Mouse (Mus musculus) intestine, postnatal 0 days (tissue): Measurements from ENCODE around the gene Erap1. TPM values are rescaled to one million over a fixed set of nuclear protein-coding genes. Genes with fewer than 3 reads are reported as not detected.
"Not testable (repeated sequence)": the region's sequence is repeated elsewhere in the genome, so short reads cannot be mapped to it uniquely, and the experiment has no call there.

ENCODE experiments used
- ATAC-seq: fragments of 200-750 bp; cut with Nextera tagmentation; 2 replicates; pipeline ENCODE4 v1.8.0; 2017; ENCODE audit warnings: mild to moderate bottlenecking, moderate TSS enrichment, moderate library complexity
- H3K27ac ChIP-seq: fragments of 300-500 bp; sonication (generic); 2 replicates; pipeline ENCODE4 v1.5.1; 2014; ENCODE audit warnings: mild to moderate bottlenecking, low read depth, low read length, moderate library complexity
- H3K27me3 ChIP-seq: fragments of 300-500 bp; sonication (generic); replicated peaks from 2 replicates; pipeline ENCODE4 v1.6.1; 2014; ENCODE audit warnings: low read length, mixed read lengths; ENCODE audit not compliant: control insufficient read depth, insufficient read depth
- H3K36me3 ChIP-seq: fragments of 300-500 bp; sonication (generic); 2 replicates; pipeline ENCODE4 v1.6.1; 2014; ENCODE audit warnings: mild to moderate bottlenecking, moderate library complexity; ENCODE audit not compliant: control insufficient read depth, insufficient read depth
- H3K4me1 ChIP-seq: fragments of 300-500 bp; sonication (generic); replicated peaks from 2 replicates; pipeline ENCODE4 v1.6.1; 2014; ENCODE audit warnings: antibody characterized with exemption, low read length, mixed read lengths; ENCODE audit not compliant: control insufficient read depth, insufficient read depth
- H3K4me2 ChIP-seq: fragments of 300-500 bp; sonication (generic); replicated peaks from 2 replicates; pipeline ENCODE4 v1.6.1; 2014; ENCODE audit warnings: low read depth, mild to moderate bottlenecking, moderate library complexity
- H3K4me3 ChIP-seq: fragments of 300-500 bp; sonication (generic); 2 replicates; pipeline ENCODE4 v1.5.1; 2014; ENCODE audit warnings: low read depth, low read length
- H3K9ac ChIP-seq: fragments of 300-500 bp; sonication (generic); 2 replicates; pipeline ENCODE4 v1.6.1; 2014; ENCODE audit warnings: mild to moderate bottlenecking, low read depth, low read length
- H3K9me3 ChIP-seq: fragments of 300-500 bp; sonication (generic); 2 replicates; pipeline ENCODE4 v1.6.1; 2016; ENCODE audit warnings: mixed run types; ENCODE audit not compliant: control insufficient read depth
- CTCF ChIP-seq: sonication (generic); IDR thresholded peaks from 2 replicates; pipeline ENCODE4 v1.5.1; 2016; ENCODE audit warnings: low read depth, mild to moderate bottlenecking, control low read depth, antibody characterized with exemption, moderate library complexity
- WGBS: fragments of 180-500 bp; shearing (Covaris S2); extraction: QIAGEN DNeasy Blood & Tissue Kit; methylation state at CpG from one replicate; pipeline ENCODE4 v1.1.7; 2014; 5-methylcytosine and 5-hydroxymethylcytosine counted together
- polyA plus RNA-seq: library from polyadenylated mRNA; unstranded; fragments of >200 nt; fragmentation: Nextera tagmentation; extraction: Ambion mirVana; gene quantifications from 2 replicates; pipeline ENCODE4 v1.2.1, GENCODE M21; 2015

Erap1 gene
- polyA plus RNA-seq, 1 experiment from 2014 or later, result 48.9 TPM

DNA sequence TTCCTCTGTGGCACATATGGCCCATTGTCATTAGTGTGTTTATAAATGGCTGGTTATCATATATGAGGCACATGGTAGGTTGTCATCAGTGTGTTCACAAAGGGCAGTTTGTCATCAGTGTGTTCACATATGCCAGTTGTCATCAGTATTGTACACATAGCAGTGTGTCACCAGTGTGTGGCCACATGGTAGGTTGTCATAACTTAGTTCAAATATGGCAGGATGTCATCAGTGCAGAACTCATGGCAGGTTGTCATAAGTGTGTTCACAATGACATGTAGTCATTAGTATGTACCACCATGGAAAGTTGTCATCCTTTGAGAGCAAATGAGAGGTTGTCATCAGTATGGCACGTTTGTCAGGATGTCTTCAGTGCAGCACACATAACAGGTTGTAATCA lies 7.0 kb upstream of the Erap1 start:
- no peak overlapping the region for H3K4me3 ChIP-seq
- TF ChIP-seq CTCF, result no peak
- H3K9ac ChIP-seq, result no peak overlapping the region
- WGBS, result 70% methylated on average over 1 of the region's 1 CpGs
- ATAC-seq, result no peak
- no peaks in the 10 kb centered on the region for H3K27me3 ChIP-seq
- no peaks in the 10 kb centered on the region for H3K36me3 ChIP-seq
- H3K4me1 ChIP-seq, result no peaks in the 10 kb centered on the region
- H3K4me2 ChIP-seq, result no peak overlapping the region
- no peak overlapping the region for H3K27ac ChIP-seq
- H3K9me3 ChIP-seq, result no peaks in the 10 kb centered on the region

DNA sequence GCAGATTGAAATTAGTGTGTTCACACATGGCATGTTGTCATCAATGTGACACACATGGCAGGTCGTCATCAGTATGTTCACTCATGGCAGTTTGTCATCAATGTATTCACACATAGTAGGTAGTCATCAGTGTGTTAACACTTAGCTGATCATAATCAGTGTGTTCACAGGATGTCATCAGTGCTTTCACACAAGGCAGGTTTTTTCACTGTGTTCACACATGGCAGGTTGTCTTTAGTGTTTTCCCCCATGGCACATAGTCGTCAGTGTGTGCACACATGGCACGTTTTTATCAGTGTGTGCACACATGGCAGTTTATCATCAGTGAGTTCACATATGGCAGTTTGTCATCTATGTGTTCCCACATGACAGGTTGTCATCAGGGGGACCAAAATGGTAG lies 6.5 kb upstream of the Erap1 start:
- H3K4me3 ChIP-seq, result no peak overlapping the region
- no peak overlapping the region for H3K9ac ChIP-seq
- H3K27ac ChIP-seq, result no peak overlapping the region
- no peaks in the 10 kb centered on the region for H3K27me3 ChIP-seq
- H3K4me2 ChIP-seq, result no peak overlapping the region
- no peaks in the 10 kb centered on the region for H3K4me1 ChIP-seq
- WGBS, result 80% methylated on average over 3 of the region's 3 CpGs
- no peaks in the 10 kb centered on the region for H3K9me3 ChIP-seq
- no peak for ATAC-seq
- no peaks in the 10 kb centered on the region for H3K36me3 ChIP-seq
- no peak for TF ChIP-seq CTCF

DNA sequence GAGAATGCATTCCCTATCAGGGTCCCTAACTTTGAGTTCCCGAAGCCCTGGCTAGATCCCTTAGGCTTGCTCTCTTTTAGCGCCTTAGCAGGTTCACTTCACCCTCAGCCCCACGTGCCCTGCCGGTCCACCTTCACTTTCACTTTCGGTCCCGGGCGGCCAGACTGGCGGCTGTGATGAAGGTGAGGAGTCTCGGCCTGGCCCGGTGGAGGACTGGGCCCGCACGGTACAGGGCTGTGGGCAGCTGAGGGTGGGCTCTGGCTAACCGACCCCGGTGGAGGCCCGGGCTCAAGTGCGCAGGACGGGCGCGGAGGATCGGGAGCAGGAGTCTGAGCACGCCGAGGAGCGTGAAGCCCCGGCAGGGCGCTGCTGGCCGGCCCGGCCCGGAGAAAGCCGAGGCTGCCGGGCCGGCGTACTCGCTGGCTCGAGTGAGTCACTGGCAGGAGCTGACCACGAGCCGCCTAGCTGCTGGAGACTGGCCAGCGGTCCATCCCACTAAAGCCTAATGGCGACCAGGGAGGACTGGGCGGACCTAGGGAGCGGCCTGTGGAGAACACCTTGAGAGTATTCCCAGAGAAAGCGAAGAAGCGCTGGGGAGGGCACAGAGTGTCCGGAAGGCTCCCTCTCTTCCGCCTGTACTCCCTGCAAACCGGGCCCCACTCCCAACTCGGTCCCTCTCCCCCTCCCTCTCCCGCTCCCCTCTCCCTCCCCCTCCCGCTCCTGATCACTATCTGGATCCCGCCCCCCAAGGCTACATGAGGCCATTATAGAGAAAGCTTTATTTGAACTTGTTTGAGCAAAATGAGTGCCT lies 549 bp downstream of the Erap1 start:
- WGBS, result under 1% methylated on average over 47 of the region's 49 CpGs

GRCm38 (mm10) chr13:74640523-74640920 lies 1.2 kb downstream of the Erap1 start:
- H3K27ac ChIP-seq, result peak overlapping the region; percentile 92; the same call in 1 of the 2 replicates
- peak overlapping the region; percentile 79 for H3K4me2 ChIP-seq
- H3K27me3 ChIP-seq, H3K36me3 ChIP-seq, H3K4me1 ChIP-seq, H3K9ac ChIP-seq, H3K9me3 ChIP-seq, ATAC-seq: not testable (repeated sequence)
- WGBS, result 44% methylated on average over 3 of the region's 3 CpGs
- H3K4me3 ChIP-seq, result peak overlapping the region; percentile 80

More for the DNA sequence above, 549 bp downstream of the Erap1 start:
- peak; percentile 93 for ATAC-seq
- TF ChIP-seq CTCF, result no peak
- Histone ChIP-seq H3K9me3 (no peaks in the 10 kb centered on the region), H3K4me1 (no peaks in the 10 kb centered on the region), H3K27me3 (no peaks in the 10 kb centered on the region), H3K36me3 (no peaks in the 10 kb centered on the region), H3K27ac (peak overlapping the region; percentile 92), H3K4me3 (peak overlapping the region; percentile 80), H3K9ac (peak overlapping the region; percentile 91), H3K4me2 (peak overlapping the region; percentile 79)

DNA sequence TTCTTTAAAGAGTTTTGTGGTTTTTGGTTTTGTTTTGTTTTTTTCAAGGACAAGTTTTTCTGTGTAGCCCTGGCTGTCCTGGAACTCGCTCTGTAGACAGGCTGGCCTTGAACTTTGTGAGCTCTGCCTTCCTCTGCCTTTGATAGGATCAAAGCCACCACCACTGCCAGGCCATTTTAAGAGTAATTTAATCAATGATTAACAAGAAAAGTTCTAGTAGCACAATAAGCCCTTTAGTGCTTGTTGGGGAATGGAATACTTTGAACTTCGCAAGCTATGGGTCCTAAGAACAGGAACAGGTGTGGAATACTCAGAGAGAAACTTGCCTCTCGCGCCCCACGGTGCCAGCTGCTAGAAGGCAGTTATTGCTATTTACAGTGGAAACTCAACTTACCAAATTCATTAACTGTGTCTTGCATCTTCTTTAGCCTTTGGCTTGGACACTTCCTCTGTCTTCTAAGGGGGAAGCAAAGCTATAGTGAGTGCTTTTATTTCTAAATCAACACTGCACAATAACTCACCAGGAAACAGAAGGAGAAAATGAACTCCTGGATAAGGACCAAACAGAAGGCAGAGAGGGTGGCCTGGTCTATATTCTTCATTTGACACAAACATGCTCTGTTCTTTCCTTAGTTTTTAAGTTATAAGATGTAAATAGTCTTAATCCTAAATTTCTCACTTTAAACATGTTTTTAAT lies 56.3 kb downstream of the Erap1 start:
- 40% methylated on average over 5 of the region's 5 CpGs for WGBS
- peak overlapping the region; percentile 31; the same call in 1 of the 2 replicates for H3K27ac ChIP-seq
- no peaks in the 10 kb centered on the region for H3K4me1 ChIP-seq
- H3K9ac ChIP-seq, result no peak overlapping the region
- no peak overlapping the region for H3K4me3 ChIP-seq
- no peaks in the 10 kb centered on the region for H3K9me3 ChIP-seq
- peaks cover 8% of the 10 kb centered on the region for H3K36me3 ChIP-seq
- no peak for TF ChIP-seq CTCF
- H3K4me2 ChIP-seq, result no peak overlapping the region
- ATAC-seq, result peak; percentile 85
- H3K27me3 ChIP-seq, result no peaks in the 10 kb centered on the region

- H3K9me3 ChIP-seq, result no peaks in the 10 kb centered on the region
- peaks cover 10% of the 10 kb centered on the region for H3K36me3 ChIP-seq
- TF ChIP-seq CTCF, result no peak
- no peak overlapping the region for H3K4me3 ChIP-seq
- H3K9ac ChIP-seq, result no peak overlapping the region
- WGBS, result 38% methylated on average over 3 of the region's 3 CpGs
- H3K4me2 ChIP-seq, result no peak overlapping the region
- H3K4me1 ChIP-seq, result no peaks in the 10 kb centered on the region
- no peaks in the 10 kb centered on the region for H3K27me3 ChIP-seq
- ATAC-seq, result no peak
- H3K27ac ChIP-seq, result no peak overlapping the region
Measured at GRCm38 (mm10) chr13:74696225-74696624, 56.9 kb downstream of the Erap1 start.
